Mouse (Mus musculus) MEL (cell line): Measurements from ENCODE around the gene Barx2.

Experiments used
- CHD2 ChIP-seq: IDR thresholded peaks from 2 replicates; pipeline ENCODE4 v1.6.1; 2011; ENCODE audit warnings: low read length, improper control_type of control experiment
- CTCF ChIP-seq, 3 experiments: IDR thresholded peaks in 2 of 3; conservative IDR thresholded peaks in 1 of 3; 2 replicates each; pipeline ENCODE4 v1.5.1; 2011 to 2012; ENCODE audit warnings: low read length in 3 of 3, low read depth in 2 of 3, mild to moderate bottlenecking in 2 of 3, improper control_type of control experiment in 1 of 3, inconsistent platforms in 1 of 3, mixed read lengths in 1 of 3, moderate library complexity in 1 of 3; ENCODE audit not compliant: control insufficient read depth in 1 of 3, insufficient read depth in 1 of 3, poor library complexity in 1 of 3, severe bottlenecking in 1 of 3
- POLR2A ChIP-seq, 2 experiments: IDR thresholded peaks; 2 replicates each; pipeline ENCODE4 v1.6.1; 2011 to 2012; ENCODE audit warnings: low read length in 2 of 2, mild to moderate bottlenecking in 2 of 2, control low read depth in 1 of 2, improper control_type of control experiment in 1 of 2, low read depth in 1 of 2, moderate library complexity in 1 of 2; ENCODE audit not compliant: control insufficient read depth in 1 of 2, insufficient read depth in 1 of 2, poor library complexity in 1 of 2
- TCF12 ChIP-seq: IDR thresholded peaks from 2 replicates; pipeline ENCODE4 v1.6.1; 2014; ENCODE audit warnings: low read depth, mild to moderate bottlenecking, inconsistent platforms, low read length, improper control_type of control experiment, moderate library complexity
- USF1 ChIP-seq: IDR thresholded peaks from 2 replicates; pipeline ENCODE4 v1.6.1; 2014; ENCODE audit warnings: low read depth, mild to moderate bottlenecking, inconsistent platforms, low read length, improper control_type of control experiment, moderate library complexity

DNA sequence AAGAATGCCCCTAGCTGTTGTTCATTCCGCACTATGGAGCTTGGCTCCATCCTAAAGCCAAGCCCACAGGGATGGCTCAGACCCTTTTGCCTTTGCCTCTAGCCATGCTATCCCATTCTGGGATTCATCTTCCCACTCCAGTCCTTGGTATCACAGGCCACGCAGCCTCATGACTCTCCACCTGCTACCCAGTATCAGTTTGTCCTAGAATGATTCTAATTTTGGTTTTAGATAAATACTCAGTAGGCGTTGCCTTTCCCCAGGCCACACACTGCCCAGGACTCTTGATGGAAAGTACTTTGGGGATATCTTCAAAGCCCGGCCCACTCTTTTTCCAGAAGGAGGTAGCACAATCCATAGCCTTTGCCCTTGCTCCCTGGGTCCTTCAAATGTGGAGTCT lies 72.7 kb downstream of the Barx2 start:
- TF ChIP-seq CTCF (IDR thresholded peaks at IDR 0.05 in 2 of 3, conservative IDR thresholded peaks at IDR 0.05 in 1 of 3; ENCODE audit: control insufficient read depth in 1 of 3, insufficient read depth in 1 of 3, low read depth in 2 of 3, low read length in 3 of 3, poor library complexity in 1 of 3, severe bottlenecking in 1 of 3) (no peak), USF1 (no peak), CHD2 (no peak), TCF12 (no peak), POLR2A (IDR thresholded peaks at IDR 0.05; ENCODE audit: control insufficient read depth in 1 of 2, insufficient read depth in 1 of 2, low read depth in 1 of 2, low read length in 2 of 2, poor library complexity in 1 of 2) (no peak)
